Comparison of ENCODE assay signal across 9 mouse cellular contexts in genomic region chr2:102259139-102259538, GRCm38 (mm10).
DNase-seq lines count a peak whose midpoint lies in the region; ATAC-seq and TF ChIP-seq lines count a peak whose summit lies in the region.
"Had no signal": no experiment of that assay in that cellular context is flagged by ENCODE, and none has a peak within 500 bp of the region (broad histone marks: within the 10 kb centered on the region; RNA-seq: fewer than 3 reads in every experiment).

No protein-coding gene starts in this region.

- no peaks in the 10 kb centered on the region for H3K36me3 ChIP-seq in embryonic facial prominence, embryonic 11.5 days (replicated peaks; ENCODE audit: control insufficient read depth, insufficient read depth, low read depth, low read length)
- no peaks in the 10 kb centered on the region for H3K36me3 ChIP-seq in heart, postnatal 0 days (replicated peaks; ENCODE audit: control insufficient read depth, insufficient read depth, low read length)
- no peaks in the 10 kb centered on the region for H3K36me3 ChIP-seq in kidney, embryonic 16.5 days (ENCODE audit: insufficient read depth, low read length)
- no peaks in the 10 kb centered on the region for H3K36me3 ChIP-seq in midbrain, postnatal 0 days (ENCODE audit: insufficient read depth, low read length)

- H3K4me2 ChIP-seq in embryonic facial prominence, embryonic 11.5 days (ENCODE audit: low read depth, low read length) = peak overlapping the region; percentile 21
- H3K4me2 ChIP-seq in heart, postnatal 0 days (ENCODE audit: low read depth, low read length) = peak overlapping the region; percentile 36
- peak overlapping the region; percentile 29 for H3K4me2 ChIP-seq in kidney, embryonic 16.5 days (replicated peaks; ENCODE audit: low read depth, low read length)
- no peak overlapping the region; the same call in 1 of the 2 replicates for H3K4me2 ChIP-seq in midbrain, postnatal 0 days (ENCODE audit: low read depth, low read length, poor library complexity, severe bottlenecking)

- 6% methylated on average over 13 of the region's 13 CpGs for WGBS in embryonic facial prominence, embryonic 11.5 days
- 18% methylated on average over 13 of the region's 13 CpGs for WGBS in heart, postnatal 0 days
- WGBS in kidney, embryonic 16.5 days = 8% methylated on average over 13 of the region's 13 CpGs
- WGBS in midbrain, postnatal 0 days = 17% methylated on average over 13 of the region's 13 CpGs

- peaks cover 6% of the 10 kb centered on the region; the same call in 1 of the 2 replicates for H3K4me1 ChIP-seq in embryonic facial prominence, embryonic 11.5 days (ENCODE audit: control insufficient read depth, insufficient read depth, low read length)
- peaks cover 18% of the 10 kb centered on the region for H3K4me1 ChIP-seq in heart, postnatal 0 days (ENCODE audit: control insufficient read depth, insufficient read depth)
- peaks cover 28% of the 10 kb centered on the region for H3K4me1 ChIP-seq in kidney, embryonic 16.5 days (ENCODE audit: insufficient read depth, low read length)
- H3K4me1 ChIP-seq in midbrain, postnatal 0 days (ENCODE audit: insufficient read depth, low read length) = peaks cover 4% of the 10 kb centered on the region; the same call in 1 of the 2 replicates

- peak overlapping the region; percentile 26; the same call in 1 of the 2 replicates for H3K9ac ChIP-seq in embryonic facial prominence, embryonic 11.5 days (replicated peaks; ENCODE audit: low read length)
- no peak overlapping the region for H3K9ac ChIP-seq in heart, postnatal 0 days (replicated peaks; ENCODE audit: low read depth, low read length)
- no peak overlapping the region for H3K9ac ChIP-seq in kidney, embryonic 16.5 days (replicated peaks; ENCODE audit: low read length)
- H3K9ac ChIP-seq in midbrain, postnatal 0 days (replicated peaks; ENCODE audit: low read length, poor library complexity, severe bottlenecking) = no peak overlapping the region

- intact Hi-C loops in gastrocnemius, adult 2 months (cut with DNase I) = no loop called here
- intact Hi-C loops in gastrocnemius, postnatal 36 days (cut with DNase I) = no loop called here

- peak; percentile 42 for DNase-seq in gastrocnemius, adult 2 months
- DNase-seq in gastrocnemius, postnatal 36 days = no peak
- peak; percentile 55 for DNase-seq in embryonic facial prominence, embryonic 11.5 days (ENCODE audit: low spot score)
- peak; percentile 10 for DNase-seq in heart, postnatal 0 days (ENCODE audit: low spot score)
- peak; percentile 33 for DNase-seq in midbrain, postnatal 0 days (ENCODE audit: low spot score)
- DNase-seq in urinary bladder, postnatal 4 days (ENCODE audit: low spot score in 2 of 2) = no peak
- DNase-seq in urinary bladder, adult 18-20 months (ENCODE audit: low spot score in 2 of 2) = no peak

- no peak for ATAC-seq in embryonic facial prominence, embryonic 11.5 days (replicated peaks; ENCODE audit: insufficient number of reproducible peaks, low FRiP score, low TSS enrichment, low read depth)
- no peak for ATAC-seq in heart, postnatal 0 days (ENCODE audit: insufficient read depth, low read depth)
- ATAC-seq in kidney, embryonic 16.5 days (ENCODE audit: low FRiP score, low TSS enrichment) = no peak
- no peak for ATAC-seq in midbrain, postnatal 0 days (ENCODE audit: low FRiP score)

- no peaks in the 10 kb centered on the region for H3K9me3 ChIP-seq in embryonic facial prominence, embryonic 11.5 days (replicated peaks; ENCODE audit: control insufficient read depth, low read length)
- H3K9me3 ChIP-seq in heart, postnatal 0 days (replicated peaks; ENCODE audit: control insufficient read depth, low read length) = no peaks in the 10 kb centered on the region
- no peaks in the 10 kb centered on the region for H3K9me3 ChIP-seq in kidney, embryonic 16.5 days (ENCODE audit: low read length)
- no peaks in the 10 kb centered on the region for H3K9me3 ChIP-seq in midbrain, postnatal 0 days (ENCODE audit: low read length)

- peaks cover 3% of the 10 kb centered on the region for H3K27me3 ChIP-seq in embryonic facial prominence, embryonic 11.5 days (ENCODE audit: control insufficient read depth, insufficient read depth, low read length)
- 0 out of 2 replicates have a peak, but pooled peaks cover 18% of the 10 kb centered on the region for H3K27me3 ChIP-seq in heart, postnatal 0 days (ENCODE audit: control insufficient read depth, insufficient read depth, low read length)
- peaks cover 9% of the 10 kb centered on the region for H3K27me3 ChIP-seq in kidney, embryonic 16.5 days (ENCODE audit: insufficient read depth, low read length)
- H3K27me3 ChIP-seq in midbrain, postnatal 0 days (ENCODE audit: insufficient read depth, low read length) = no peaks in the 10 kb centered on the region
- H3K27me3 ChIP-seq: CH12.LX had no signal

- H3K27ac ChIP-seq in gastrocnemius, adult 2 months = no peak overlapping the region
- no peak overlapping the region for H3K27ac ChIP-seq in embryonic facial prominence, embryonic 11.5 days (replicated peaks; ENCODE audit: low read depth, low read length)
- H3K27ac ChIP-seq in heart, postnatal 0 days (ENCODE audit: low read depth) = peak overlapping the region; percentile 34; the same call in 1 of the 2 replicates
- H3K27ac ChIP-seq in kidney, embryonic 16.5 days (ENCODE audit: low read length) = no peak overlapping the region
- H3K27ac ChIP-seq in midbrain, postnatal 0 days (ENCODE audit: low read depth, low read length) = no peak overlapping the region

- no peak for TF ChIP-seq EP300 in heart, postnatal 0 days (IDR thresholded peaks at IDR 0.05; ENCODE audit: low read depth)

- no peak for TF ChIP-seq CTCF in gastrocnemius, adult 2 months (IDR thresholded peaks at IDR 0.05)
- no peak for TF ChIP-seq CTCF in heart, postnatal 0 days (IDR thresholded peaks at IDR 0.05; ENCODE audit: low read depth)
- no peak for TF ChIP-seq CTCF in midbrain, postnatal 0 days (IDR thresholded peaks at IDR 0.05)

- H3K4me3 ChIP-seq in gastrocnemius, adult 2 months = peak overlapping the region; percentile 23; the same call in 1 of the 2 replicates
- 0 out of 2 replicates have a peak overlapping the region, but pooled peaks have one; percentile 2 for H3K4me3 ChIP-seq in embryonic facial prominence, embryonic 11.5 days (ENCODE audit: low read depth, low read length)
- H3K4me3 ChIP-seq in heart, postnatal 0 days (ENCODE audit: low read depth, low read length) = peak overlapping the region; percentile 10; the same call in 1 of the 2 replicates
- H3K4me3 ChIP-seq in kidney, embryonic 16.5 days (ENCODE audit: low read length) = peak overlapping the region; percentile 0; the same call in 1 of the 2 replicates
- H3K4me3 ChIP-seq in midbrain, postnatal 0 days (ENCODE audit: low read depth, low read length) = no peak overlapping the region

Comparison
In these comparisons a context has a peak if more than half of its experiments do, and no peak if none do; other contexts are left out.
1. DNase-seq: peak in gastrocnemius, adult 2 months (single experiment), embryonic facial prominence, embryonic 11.5 days (single experiment), heart, postnatal 0 days (single experiment) and midbrain, postnatal 0 days (single experiment); none in gastrocnemius, postnatal 36 days (0 of 2), urinary bladder, postnatal 4 days (0 of 2) and urinary bladder, adult 18-20 months (0 of 2).